Mouse (Mus musculus): ENCODE measurements around the gene Usp6nl. TPM values are rescaled to one million over a fixed set of nuclear protein-coding genes. Genes with fewer than 3 reads are reported as not detected.

Usp6nl gene
- polyA plus RNA-seq, 1 experiment from 2014 or later: 18.3 TPM

DNA sequence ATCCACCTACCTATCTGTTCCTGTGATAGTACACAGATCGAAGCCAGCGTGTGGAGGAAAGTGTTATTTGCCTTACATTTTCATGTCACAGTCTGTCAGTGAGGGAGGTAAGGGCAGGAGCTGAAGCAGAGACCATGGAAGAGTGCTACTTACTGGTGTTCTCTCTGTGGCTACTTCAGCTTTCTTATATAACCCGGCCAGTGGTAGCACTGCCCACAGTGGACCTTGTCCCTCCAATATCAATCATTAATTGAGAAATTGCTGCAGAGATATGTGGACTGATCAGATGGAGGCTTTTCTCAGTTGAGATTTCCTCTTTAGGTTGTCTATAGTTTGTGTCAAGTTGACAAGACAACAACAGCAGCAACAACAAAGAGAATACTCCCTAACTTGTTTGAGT lies 66.7 kb downstream of the Usp6nl start:
- DNase-seq (ENCODE audit: low spot score): no peak
- no peaks in the 10 kb centered on the region for H3K9me3 ChIP-seq (ENCODE audit: control insufficient read depth, low read length)
- no peak overlapping the region for H3K27ac ChIP-seq (ENCODE audit: low read depth, low read length)
- WGBS: 87% methylated on average over 3 of the region's 3 CpGs
- no peaks in the 10 kb centered on the region for H3K36me3 ChIP-seq (ENCODE audit: control insufficient read depth, insufficient read depth, low read length)
- no peak overlapping the region for H3K9ac ChIP-seq (ENCODE audit: low read length)
- no peak for ATAC-seq (replicated peaks; ENCODE audit: low FRiP score)
- no peaks in the 10 kb centered on the region for H3K4me1 ChIP-seq (replicated peaks; ENCODE audit: control insufficient read depth, insufficient read depth, low read length)
- no peak overlapping the region for H3K4me2 ChIP-seq (ENCODE audit: low read depth, low read length, severe bottlenecking)
- no peaks in the 10 kb centered on the region for H3K27me3 ChIP-seq (ENCODE audit: control insufficient read depth, insufficient read depth, low read length)
- H3K4me3 ChIP-seq (ENCODE audit: low read depth, low read length): no peak overlapping the region

DNA sequence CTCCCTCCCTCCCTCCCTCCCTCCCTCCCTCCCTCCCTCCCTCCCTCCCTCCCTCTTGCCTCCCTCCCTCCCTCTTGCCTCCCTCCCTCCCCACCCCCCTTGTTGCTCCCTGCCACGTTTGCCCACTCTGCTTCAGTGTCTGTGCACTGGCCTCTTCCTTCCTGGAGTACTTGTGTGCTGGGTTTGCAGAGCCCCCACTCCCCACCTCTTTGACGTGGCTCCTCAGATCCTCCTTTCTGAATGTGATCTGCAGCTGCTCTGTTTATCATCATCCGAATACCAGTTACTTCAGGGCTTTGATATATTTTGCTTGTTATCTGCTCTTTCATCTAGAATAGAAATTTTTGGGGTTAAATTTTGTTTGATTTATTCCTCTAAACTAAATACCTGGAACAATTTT lies 68.8 kb downstream of the Usp6nl start:
- WGBS: 83% methylated on average over 2 of the region's 3 CpGs
- Histone ChIP-seq H3K9me3 (ENCODE audit: control insufficient read depth, low read length) (no peaks in the 10 kb centered on the region), H3K4me1 (replicated peaks; ENCODE audit: control insufficient read depth, insufficient read depth, low read length) (no peaks in the 10 kb centered on the region), H3K36me3 (ENCODE audit: control insufficient read depth, insufficient read depth, low read length) (no peaks in the 10 kb centered on the region), H3K4me2 (ENCODE audit: low read depth, low read length, severe bottlenecking) (no peak overlapping the region), H3K27ac (ENCODE audit: low read depth, low read length) (no peak overlapping the region), H3K4me3 (ENCODE audit: low read depth, low read length) (no peak overlapping the region), H3K27me3 (ENCODE audit: control insufficient read depth, insufficient read depth, low read length) (no peaks in the 10 kb centered on the region), H3K9ac (ENCODE audit: low read length) (no peak overlapping the region)
- DNase-seq (ENCODE audit: low spot score): no peak
- no peak for ATAC-seq (replicated peaks; ENCODE audit: low FRiP score)

DNA sequence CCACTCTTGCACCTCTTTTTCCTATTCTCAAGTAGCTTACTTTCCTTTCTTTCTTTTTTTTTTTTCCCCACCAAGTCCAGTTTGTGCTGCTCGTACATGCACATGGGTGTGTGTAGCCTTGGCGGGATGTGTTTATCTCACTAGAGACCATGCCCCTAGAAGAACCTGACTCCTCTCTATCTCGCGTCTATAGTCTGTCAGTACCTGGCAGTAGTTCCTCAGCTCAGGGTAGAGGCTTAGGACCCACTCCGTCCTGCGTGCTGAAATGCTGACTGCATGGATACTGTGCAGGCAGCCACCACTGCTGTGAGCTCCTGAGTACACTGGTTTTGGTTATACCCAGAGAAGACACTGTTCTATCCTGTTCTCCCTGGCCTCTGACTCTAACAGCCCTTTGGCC lies 69.5 kb downstream of the Usp6nl start:
- DNase-seq (ENCODE audit: low spot score) (no peak), ATAC-seq (replicated peaks; ENCODE audit: low FRiP score) (no peak)
- no peaks in the 10 kb centered on the region for H3K36me3 ChIP-seq (ENCODE audit: control insufficient read depth, insufficient read depth, low read length)
- no peak overlapping the region for H3K4me3 ChIP-seq (ENCODE audit: low read depth, low read length)
- H3K4me2 ChIP-seq (ENCODE audit: low read depth, low read length, severe bottlenecking): no peak overlapping the region
- no peaks in the 10 kb centered on the region for H3K27me3 ChIP-seq (ENCODE audit: control insufficient read depth, insufficient read depth, low read length)
- whole genome bisulfite sequencing: 96% methylated on average over 6 of the region's 6 CpGs
- no peaks in the 10 kb centered on the region for H3K9me3 ChIP-seq (ENCODE audit: control insufficient read depth, low read length)
- H3K9ac ChIP-seq (ENCODE audit: low read length): no peak overlapping the region
- no peak overlapping the region for H3K27ac ChIP-seq (ENCODE audit: low read depth, low read length)
- H3K4me1 ChIP-seq (replicated peaks; ENCODE audit: control insufficient read depth, insufficient read depth, low read length): no peaks in the 10 kb centered on the region

DNA sequence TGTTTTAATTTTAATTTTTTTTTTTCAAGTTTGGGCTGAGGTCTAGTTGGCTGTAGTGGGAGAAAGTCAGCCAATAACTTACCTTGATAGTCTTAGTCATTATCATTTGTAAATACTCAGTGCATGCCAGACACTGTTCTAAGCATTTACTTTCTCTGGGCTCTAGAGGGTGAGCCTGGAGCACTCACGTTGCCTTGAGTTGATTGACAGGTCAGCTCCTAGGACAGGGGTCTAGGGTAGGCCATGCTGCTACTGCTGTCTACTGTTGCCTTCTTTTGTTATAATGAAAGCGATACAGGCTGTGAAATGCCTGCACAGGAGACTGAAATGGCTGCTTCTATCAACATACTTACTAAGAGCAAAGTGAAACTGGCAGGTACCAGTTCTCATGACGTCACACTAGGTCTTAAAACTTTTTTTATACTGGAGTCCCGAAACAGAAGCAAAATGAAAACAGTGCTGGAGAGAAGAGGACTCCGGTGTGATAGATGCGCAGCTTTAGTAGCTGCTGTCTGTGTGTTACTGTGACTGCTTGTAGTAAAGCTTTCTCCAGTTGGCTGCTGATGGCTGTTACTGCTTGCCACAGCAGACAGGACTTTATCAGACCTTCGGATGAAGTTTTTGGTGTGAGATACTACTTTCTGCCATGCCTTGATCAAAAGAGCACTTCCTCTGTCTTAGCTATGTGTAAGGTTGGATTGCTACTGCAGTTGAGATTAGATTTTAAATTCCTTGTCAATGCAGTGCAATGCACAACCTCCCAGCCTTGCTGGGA lies 73.6 kb downstream of the Usp6nl start:
- no peaks in the 10 kb centered on the region for H3K27me3 ChIP-seq (ENCODE audit: control insufficient read depth, insufficient read depth, low read length)
- DNase-seq (ENCODE audit: low spot score) (no peak), ATAC-seq (replicated peaks; ENCODE audit: low FRiP score) (no peak)
- H3K4me2 ChIP-seq (ENCODE audit: low read depth, low read length, severe bottlenecking): no peak overlapping the region
- no peaks in the 10 kb centered on the region for H3K4me1 ChIP-seq (replicated peaks; ENCODE audit: control insufficient read depth, insufficient read depth, low read length)
- no peak overlapping the region for H3K9ac ChIP-seq (ENCODE audit: low read length)
- H3K9me3 ChIP-seq (ENCODE audit: control insufficient read depth, low read length): no peaks in the 10 kb centered on the region
- no peak overlapping the region for H3K27ac ChIP-seq (ENCODE audit: low read depth, low read length)
- no peaks in the 10 kb centered on the region for H3K36me3 ChIP-seq (ENCODE audit: control insufficient read depth, insufficient read depth, low read length)
- no peak overlapping the region for H3K4me3 ChIP-seq (ENCODE audit: low read depth, low read length)
- WGBS: 80% methylated on average over 7 of the region's 7 CpGs

DNA sequence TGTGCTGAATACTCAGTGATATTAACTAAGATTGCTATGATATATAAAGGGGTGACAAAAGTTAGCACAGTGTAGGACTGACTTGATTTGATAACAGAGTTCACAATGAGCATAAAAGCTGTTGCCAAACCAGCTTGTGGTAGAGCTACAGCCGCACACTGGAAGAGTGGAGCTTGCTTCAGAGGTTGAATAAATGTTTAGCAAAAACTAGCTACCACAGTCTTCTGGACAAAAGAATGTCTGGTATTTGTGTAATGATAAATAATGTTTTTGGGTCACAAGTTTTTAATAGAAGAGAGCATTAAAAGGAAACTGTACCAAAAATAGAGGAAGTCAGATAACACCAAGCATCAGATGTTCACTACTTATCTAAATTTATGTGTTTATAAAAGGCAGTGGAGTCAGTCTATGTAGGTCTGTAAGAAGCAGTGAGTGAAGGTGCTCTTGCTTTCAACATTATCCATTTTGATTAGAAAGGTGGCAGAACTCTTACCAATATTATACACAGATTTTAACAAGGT lies 74.2 kb downstream of the Usp6nl start:
- no peak for DNase-seq (ENCODE audit: low spot score)
- H3K4me3 ChIP-seq (ENCODE audit: low read depth, low read length): no peak overlapping the region
- no peaks in the 10 kb centered on the region for H3K4me1 ChIP-seq (replicated peaks; ENCODE audit: control insufficient read depth, insufficient read depth, low read length)
- 94% methylated on average over 1 of the region's 1 CpGs for WGBS
- no peak for ATAC-seq (replicated peaks; ENCODE audit: low FRiP score)
- H3K4me2 ChIP-seq (ENCODE audit: low read depth, low read length, severe bottlenecking): no peak overlapping the region
- no peak overlapping the region for H3K9ac ChIP-seq (ENCODE audit: low read length)
- H3K36me3 ChIP-seq (ENCODE audit: control insufficient read depth, insufficient read depth, low read length): no peaks in the 10 kb centered on the region
- no peaks in the 10 kb centered on the region for H3K27me3 ChIP-seq (ENCODE audit: control insufficient read depth, insufficient read depth, low read length)
- no peaks in the 10 kb centered on the region for H3K9me3 ChIP-seq (ENCODE audit: control insufficient read depth, low read length)
- H3K27ac ChIP-seq (ENCODE audit: low read depth, low read length): no peak overlapping the region

DNA sequence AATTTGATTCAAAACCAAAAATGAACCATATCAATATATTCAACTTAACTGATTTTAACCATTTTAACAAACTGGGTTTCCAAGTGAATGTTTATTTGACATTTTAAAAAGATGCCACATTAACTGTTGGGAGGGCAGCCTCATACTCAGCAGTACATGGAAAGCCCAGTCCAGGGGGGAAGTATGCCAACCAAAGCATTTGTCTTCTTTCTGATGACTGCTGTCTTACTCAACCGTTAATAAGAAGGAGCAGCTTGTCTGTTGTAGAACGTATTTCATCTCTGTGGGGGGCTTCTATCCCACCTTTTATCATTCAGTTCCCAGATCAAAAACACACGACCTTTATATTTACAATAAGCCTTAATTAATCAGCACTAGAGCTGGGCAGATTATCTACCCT lies 74.7 kb downstream of the Usp6nl start:
- no peaks in the 10 kb centered on the region for H3K4me1 ChIP-seq (replicated peaks; ENCODE audit: control insufficient read depth, insufficient read depth, low read length)
- H3K27ac ChIP-seq (ENCODE audit: low read depth, low read length): no peak overlapping the region
- H3K4me2 ChIP-seq (ENCODE audit: low read depth, low read length, severe bottlenecking): no peak overlapping the region
- no peak for ATAC-seq (replicated peaks; ENCODE audit: low FRiP score)
- no peaks in the 10 kb centered on the region for H3K9me3 ChIP-seq (ENCODE audit: control insufficient read depth, low read length)
- H3K36me3 ChIP-seq (ENCODE audit: control insufficient read depth, insufficient read depth, low read length): no peaks in the 10 kb centered on the region
- no peak overlapping the region for H3K9ac ChIP-seq (ENCODE audit: low read length)
- no peak for DNase-seq (ENCODE audit: low spot score)
- no peaks in the 10 kb centered on the region for H3K27me3 ChIP-seq (ENCODE audit: control insufficient read depth, insufficient read depth, low read length)
- no peak overlapping the region for H3K4me3 ChIP-seq (ENCODE audit: low read depth, low read length)
- whole genome bisulfite sequencing: 43% methylated on average over 3 of the region's 3 CpGs

DNA sequence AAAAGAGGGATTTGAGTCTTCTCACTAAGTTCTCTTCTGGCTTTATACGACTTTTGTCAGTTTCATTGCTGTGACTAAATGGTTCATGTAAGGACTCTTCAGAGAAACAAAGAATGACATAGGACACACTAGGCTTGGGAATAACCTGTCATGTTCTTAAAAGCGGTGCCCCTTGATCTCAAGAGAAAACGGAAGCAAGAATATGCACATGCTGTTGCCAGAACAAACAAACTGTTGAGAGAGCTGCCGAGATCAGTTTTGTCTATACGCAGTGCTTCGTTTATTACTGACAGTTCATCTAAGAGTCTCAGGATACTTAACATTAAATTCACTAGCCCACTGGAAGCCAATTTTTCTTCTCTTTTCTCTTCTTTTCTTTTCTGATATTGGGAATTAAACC lies 76.4 kb downstream of the Usp6nl start:
- Histone ChIP-seq H3K9me3 (ENCODE audit: control insufficient read depth, low read length) (no peaks in the 10 kb centered on the region), H3K27me3 (ENCODE audit: control insufficient read depth, insufficient read depth, low read length) (no peaks in the 10 kb centered on the region), H3K27ac (ENCODE audit: low read depth, low read length) (no peak overlapping the region), H3K9ac (ENCODE audit: low read length) (no peak overlapping the region), H3K4me1 (replicated peaks; ENCODE audit: control insufficient read depth, insufficient read depth, low read length) (peaks cover 5% of the 10 kb centered on the region; the same call in 1 of the 2 replicates), H3K36me3 (ENCODE audit: control insufficient read depth, insufficient read depth, low read length) (no peaks in the 10 kb centered on the region), H3K4me2 (ENCODE audit: low read depth, low read length, severe bottlenecking) (no peak overlapping the region), H3K4me3 (ENCODE audit: low read depth, low read length) (no peak overlapping the region)
- 89% methylated on average over 6 of the region's 6 CpGs for WGBS
- DNase-seq (ENCODE audit: low spot score): no peak
- ATAC-seq (replicated peaks; ENCODE audit: low FRiP score): no peak

DNA sequence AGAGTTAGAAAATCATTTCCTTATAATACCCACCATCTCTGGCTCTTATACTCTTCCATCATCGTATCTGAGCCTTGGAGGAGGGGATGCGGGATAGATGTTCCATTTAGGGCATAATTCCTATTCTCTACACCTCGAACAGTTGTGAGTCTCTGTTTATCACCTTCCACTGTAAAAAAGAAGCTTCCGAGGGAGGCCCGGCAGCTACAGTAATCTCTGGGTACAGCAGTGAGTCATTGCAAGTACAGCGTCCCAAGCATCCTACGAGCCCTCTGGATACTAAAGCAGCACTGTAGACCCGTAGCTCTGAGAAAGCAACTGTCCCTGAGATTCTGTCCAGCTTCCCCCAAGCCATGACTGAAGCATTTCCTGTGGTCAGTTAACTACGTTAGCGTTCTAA lies 78.6 kb downstream of the Usp6nl start:
- Histone ChIP-seq H3K36me3 (ENCODE audit: control insufficient read depth, insufficient read depth, low read length) (no peaks in the 10 kb centered on the region), H3K4me3 (ENCODE audit: low read depth, low read length) (no peak overlapping the region), H3K27ac (ENCODE audit: low read depth, low read length) (no peak overlapping the region), H3K27me3 (ENCODE audit: control insufficient read depth, insufficient read depth, low read length) (no peaks in the 10 kb centered on the region), H3K4me1 (replicated peaks; ENCODE audit: control insufficient read depth, insufficient read depth, low read length) (peaks cover 8% of the 10 kb centered on the region; the same call in 1 of the 2 replicates), H3K4me2 (ENCODE audit: low read depth, low read length, severe bottlenecking) (no peak overlapping the region), H3K9me3 (ENCODE audit: control insufficient read depth, low read length) (no peaks in the 10 kb centered on the region), H3K9ac (ENCODE audit: low read length) (no peak overlapping the region)
- no peak for ATAC-seq (replicated peaks; ENCODE audit: low FRiP score)
- WGBS: 93% methylated on average over 10 of the region's 10 CpGs
- DNase-seq (ENCODE audit: low spot score): no peak

DNA sequence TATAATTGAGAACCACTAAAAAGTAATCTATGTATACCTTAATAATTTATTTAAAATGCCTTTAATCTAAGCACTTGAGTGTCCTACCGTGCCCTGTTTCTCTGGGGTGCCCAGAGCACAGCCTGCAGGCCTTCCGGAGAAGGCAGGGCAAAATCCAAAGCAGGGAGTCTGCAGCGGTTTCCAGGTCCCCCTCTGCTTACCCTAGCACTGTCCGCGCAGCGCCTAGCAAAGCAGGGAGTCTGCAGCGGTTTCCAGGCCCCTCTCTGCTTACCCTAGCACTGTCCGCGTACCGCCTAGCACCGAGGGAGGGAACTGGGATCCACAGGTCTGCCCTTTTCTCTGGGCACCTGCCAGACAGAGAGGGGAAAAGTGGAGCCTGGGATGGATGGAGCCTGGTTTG lies 80.9 kb downstream of the Usp6nl start:
- no peak overlapping the region for H3K27ac ChIP-seq (ENCODE audit: low read depth, low read length)
- H3K4me3 ChIP-seq (ENCODE audit: low read depth, low read length): no peak overlapping the region
- WGBS: 1% methylated on average over 11 of the region's 11 CpGs
- H3K9me3 ChIP-seq (ENCODE audit: control insufficient read depth, low read length): no peaks in the 10 kb centered on the region
- H3K27me3 ChIP-seq (ENCODE audit: control insufficient read depth, insufficient read depth, low read length): no peaks in the 10 kb centered on the region
- H3K36me3 ChIP-seq (ENCODE audit: control insufficient read depth, insufficient read depth, low read length): no peaks in the 10 kb centered on the region
- no peak overlapping the region for H3K4me2 ChIP-seq (ENCODE audit: low read depth, low read length, severe bottlenecking)
- H3K9ac ChIP-seq (ENCODE audit: low read length): no peak overlapping the region
- H3K4me1 ChIP-seq (replicated peaks; ENCODE audit: control insufficient read depth, insufficient read depth, low read length): peaks cover 8% of the 10 kb centered on the region; the same call in 1 of the 2 replicates
- ATAC-seq (replicated peaks; ENCODE audit: low FRiP score) (0 out of 2 replicates have a peak, but pooled peaks have one; percentile 53), DNase-seq (ENCODE audit: low spot score) (peak; percentile 83)

Data from forebrain, embryonic 11.5 days (tissue).